Mouse (Mus musculus): ENCODE data around the gene Shtn1.

DNA sequence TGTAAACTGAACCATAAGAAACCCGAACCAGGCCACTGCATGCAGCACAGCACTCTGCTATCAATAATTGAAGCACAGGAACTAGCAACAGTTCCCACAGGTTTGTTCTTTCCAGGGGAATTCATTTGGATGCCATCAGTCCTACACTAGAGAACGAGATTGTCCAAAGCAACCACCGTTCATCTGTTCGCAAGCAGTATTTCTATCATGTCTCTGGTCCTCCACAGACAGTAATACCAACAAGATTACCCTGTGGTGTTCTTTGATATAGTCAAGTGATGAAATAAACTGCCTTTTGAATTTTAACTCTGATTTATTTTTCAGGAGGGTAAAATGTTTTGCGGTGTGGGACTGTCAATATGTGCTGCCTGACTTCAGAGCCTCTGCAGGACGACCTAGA, 27.0 kb downstream of the Shtn1 start:
- TF ChIP-seq ZNF384 (IDR thresholded peaks at IDR 0.05; ENCODE audit: low read depth, low read length) (no peak), CHD2 (IDR thresholded peaks at IDR 0.05; ENCODE audit: low read depth, low read length) (no peak)

All from ES-E14 (cell line).